Mouse (Mus musculus) forebrain, embryonic 11.5 days (tissue): Measurements from ENCODE around the gene Zswim3. TPM values are rescaled to one million over a fixed set of nuclear protein-coding genes. Genes with fewer than 3 reads are reported as not detected.

ENCODE experiments used
- ATAC-seq: fragments of 200-750 bp; cut with Nextera tagmentation; replicated peaks from 2 replicates; pipeline ENCODE4 v1.8.0; 2017; ENCODE audit warnings: moderate TSS enrichment; ENCODE audit not compliant: low FRiP score
- DNase-seq: peaks from one replicate; pipeline ENCODE4 v3.0.0-alpha.2; 2017; ENCODE audit warnings: low spot score
- H3K27ac ChIP-seq: fragments of 300-500 bp; sonication (generic); 2 replicates; pipeline ENCODE4 v1.5.1; 2014; ENCODE audit warnings: low read depth, low read length
- H3K27me3 ChIP-seq: fragments of 300-500 bp; sonication (generic); 2 replicates; pipeline ENCODE4 v1.6.1; 2014; ENCODE audit warnings: mild to moderate bottlenecking, low read length, mixed read lengths; ENCODE audit not compliant: control insufficient read depth, insufficient read depth
- H3K36me3 ChIP-seq: fragments of 300-500 bp; sonication (generic); 2 replicates; pipeline ENCODE4 v1.6.1; 2014; ENCODE audit warnings: mild to moderate bottlenecking, low read length, moderate library complexity, mixed read lengths; ENCODE audit not compliant: control insufficient read depth, insufficient read depth
- H3K4me1 ChIP-seq: fragments of 300-500 bp; sonication (generic); replicated peaks from 2 replicates; pipeline ENCODE4 v1.6.1; 2014; ENCODE audit warnings: low read length, mixed read lengths; ENCODE audit not compliant: control insufficient read depth, insufficient read depth
- H3K4me2 ChIP-seq: fragments of 300-500 bp; sonication (generic); 2 replicates; pipeline ENCODE4 v1.6.1; 2014; ENCODE audit warnings: low read depth, mild to moderate bottlenecking, low read length, moderate library complexity, mixed read lengths; ENCODE audit not compliant: severe bottlenecking
- H3K4me3 ChIP-seq: fragments of 300-500 bp; sonication (generic); 2 replicates; pipeline ENCODE4 v1.5.1; 2014; ENCODE audit warnings: low read depth, low read length
- H3K9ac ChIP-seq: fragments of 300-500 bp; sonication (generic); 2 replicates; pipeline ENCODE4 v1.6.1; 2014; ENCODE audit warnings: low read length
- H3K9me3 ChIP-seq: fragments of 300-500 bp; sonication (generic); 2 replicates; pipeline ENCODE4 v1.6.1; 2016; ENCODE audit warnings: low read length, mixed read lengths; ENCODE audit not compliant: control insufficient read depth
- WGBS: fragments of 180-500 bp; shearing (Covaris S2); extraction: QIAGEN DNeasy Blood & Tissue Kit; methylation state at CpG from one replicate; pipeline ENCODE4 v1.1.7; 2014; 5-methylcytosine and 5-hydroxymethylcytosine counted together
- polyA plus RNA-seq: library from polyadenylated mRNA; unstranded; fragments of >200 nt; fragmentation: Nextera tagmentation; extraction: Ambion mirVana; gene quantifications from 2 replicates; pipeline ENCODE4 v1.2.1, GENCODE M21; 2014

The Zswim3 gene
- polyA plus RNA-seq: 10.1 and 10.2 TPM in 2 replicates

- peak; percentile 96 for DNase-seq
- under 1% methylated on average over 47 of the region's 47 CpGs for WGBS
- peak; percentile 98 for ATAC-seq
- peaks cover 5% of the 10 kb centered on the region; the same call in 1 of the 2 replicates for H3K4me1 ChIP-seq
- no peaks in the 10 kb centered on the region for H3K27me3 ChIP-seq
- peak within 1 kb of the TSS; percentile 64 for H3K4me2 ChIP-seq
- peak within 1 kb of the TSS; percentile 76 for H3K9ac ChIP-seq
- H3K27ac ChIP-seq: no peak within 1 kb of the TSS
- no peaks in the 10 kb centered on the region for H3K9me3 ChIP-seq
- H3K4me3 ChIP-seq: peak within 1 kb of the TSS; percentile 80
- H3K36me3 ChIP-seq: no peaks in the 10 kb centered on the region; the same call in 1 of the 2 replicates
These were observed at the start of gene Zswim3, which contains the start of gene Acot8 for GRCm38 (mm10) chr2:164804533-164805331. TSS of gene Zswim3 (plus strand) at chr2:164805098. TSS of gene Acot8 (minus strand) at chr2:164804882.

- no peak overlapping the region for H3K4me3 ChIP-seq
- no peaks in the 10 kb centered on the region for H3K4me1 ChIP-seq
- no peak overlapping the region for H3K9ac ChIP-seq
- ATAC-seq: no peak
- H3K27ac ChIP-seq: no peak overlapping the region
- H3K27me3 ChIP-seq: no peaks in the 10 kb centered on the region
- no peaks in the 10 kb centered on the region for H3K9me3 ChIP-seq
- no peak for DNase-seq
- peaks cover 2% of the 10 kb centered on the region for H3K36me3 ChIP-seq
- WGBS: 88% methylated on average over 11 of the region's 11 CpGs
- H3K4me2 ChIP-seq: no peak overlapping the region
These were observed 47.1 kb upstream of the Zswim3 start for GRCm38 (mm10) chr2:164757841-164758240.

GRCm38 (mm10) chr2:164758692-164759091 is 46.2 kb upstream of the Zswim3 start:
- no peak overlapping the region for H3K27ac ChIP-seq
- no peak overlapping the region for H3K4me2 ChIP-seq
- H3K4me1 ChIP-seq: no peaks in the 10 kb centered on the region
- peaks cover 2% of the 10 kb centered on the region for H3K36me3 ChIP-seq
- no peak for ATAC-seq
- no peak overlapping the region for H3K9ac ChIP-seq
- no peak overlapping the region for H3K4me3 ChIP-seq
- 74% methylated on average over 1 of the region's 1 CpGs for WGBS
- no peak for DNase-seq
- H3K9me3 ChIP-seq: no peaks in the 10 kb centered on the region
- no peaks in the 10 kb centered on the region for H3K27me3 ChIP-seq

- DNase-seq (no peak), ATAC-seq (no peak)
- no peaks in the 10 kb centered on the region for H3K4me1 ChIP-seq
- H3K27ac ChIP-seq: no peak overlapping the region
- H3K4me2 ChIP-seq: no peak overlapping the region
- no peak overlapping the region for H3K4me3 ChIP-seq
- no peak overlapping the region for H3K9ac ChIP-seq
- WGBS: 90% methylated on average over 4 of the region's 4 CpGs
- H3K9me3 ChIP-seq: no peaks in the 10 kb centered on the region
- no peaks in the 10 kb centered on the region for H3K27me3 ChIP-seq
- no peaks in the 10 kb centered on the region; the same call in 1 of the 2 replicates for H3K36me3 ChIP-seq
These were observed 44.7 kb upstream of the Zswim3 start for GRCm38 (mm10) chr2:164760059-164760833.

GRCm38 (mm10) chr2:164761502-164761901 is 43.4 kb upstream of the Zswim3 start:
- H3K27ac ChIP-seq: no peak overlapping the region
- H3K4me3 ChIP-seq: no peak overlapping the region
- ATAC-seq (no peak), DNase-seq (no peak)
- 86% methylated on average over 2 of the region's 2 CpGs for WGBS
- no peaks in the 10 kb centered on the region for H3K27me3 ChIP-seq
- H3K9me3 ChIP-seq: no peaks in the 10 kb centered on the region
- no peak overlapping the region for H3K4me2 ChIP-seq
- H3K9ac ChIP-seq: no peak overlapping the region
- no peaks in the 10 kb centered on the region; the same call in 1 of the 2 replicates for H3K36me3 ChIP-seq
- H3K4me1 ChIP-seq: no peaks in the 10 kb centered on the region

GRCm38 (mm10) chr2:164761971-164762370 is 42.9 kb upstream of the Zswim3 start:
- Histone ChIP-seq H3K27me3 (no peaks in the 10 kb centered on the region), H3K9ac (no peak overlapping the region), H3K36me3 (no peaks in the 10 kb centered on the region; the same call in 1 of the 2 replicates), H3K4me2 (no peak overlapping the region), H3K9me3 (no peaks in the 10 kb centered on the region), H3K27ac (no peak overlapping the region), H3K4me1 (no peaks in the 10 kb centered on the region), H3K4me3 (no peak overlapping the region)
- ATAC-seq (no peak), DNase-seq (no peak)
- 97% methylated on average over 4 of the region's 4 CpGs for WGBS

GRCm38 (mm10) chr2:164762593-164762992 is 42.3 kb upstream of the Zswim3 start:
- WGBS: 94% methylated on average over 7 of the region's 7 CpGs

GRCm38 (mm10) chr2:164765841-164766240 is 39.1 kb upstream of the Zswim3 start:
- peaks cover 2% of the 10 kb centered on the region for H3K4me1 ChIP-seq
- no peak overlapping the region for H3K9ac ChIP-seq
- DNase-seq: no peak
- 78% methylated on average over 3 of the region's 3 CpGs for WGBS
- H3K36me3 ChIP-seq: no peaks in the 10 kb centered on the region; the same call in 1 of the 2 replicates
- no peaks in the 10 kb centered on the region for H3K9me3 ChIP-seq
- ATAC-seq: no peak
- no peaks in the 10 kb centered on the region for H3K27me3 ChIP-seq
- H3K4me3 ChIP-seq: no peak overlapping the region
- H3K27ac ChIP-seq: no peak overlapping the region
- no peak overlapping the region for H3K4me2 ChIP-seq

More at GRCm38 (mm10) chr2:164762593-164762992, 42.3 kb upstream of the Zswim3 start:
- no peaks in the 10 kb centered on the region for H3K27me3 ChIP-seq
- no peak for ATAC-seq
- no peak overlapping the region for H3K4me2 ChIP-seq
- no peaks in the 10 kb centered on the region for H3K4me1 ChIP-seq
- no peaks in the 10 kb centered on the region; the same call in 1 of the 2 replicates for H3K36me3 ChIP-seq
- no peak overlapping the region for H3K4me3 ChIP-seq
- H3K27ac ChIP-seq: no peak overlapping the region
- DNase-seq: no peak
- H3K9ac ChIP-seq: no peak overlapping the region
- H3K9me3 ChIP-seq: no peaks in the 10 kb centered on the region
